Mouse (Mus musculus) liver, postnatal 0 days (tissue): ENCODE results near the gene Lrp2.

Experiments used
- CTCF ChIP-seq: sonication (generic); IDR thresholded peaks from 2 replicates; pipeline ENCODE4 v1.5.1; 2016; ENCODE audit warnings: antibody characterized with exemption, low read depth
- EP300 ChIP-seq: IDR thresholded peaks from 2 replicates; pipeline ENCODE4 v1.6.1; 2016; ENCODE audit warnings: antibody characterized with exemption, low read depth, mild to moderate bottlenecking

- no peak for TF ChIP-seq EP300
- TF ChIP-seq CTCF: no peak
Observed at GRCm38 (mm10) chr2:69395597-69396248, 190.1 kb downstream of the Lrp2 start.
